Mouse (Mus musculus) ovary, adult 18-20 months (tissue): ENCODE measurements around the gene Oxtr.

Experiments used
- DNase-seq: peaks from one replicate; pipeline ENCODE4 v3.0.0; 2022; ENCODE audit warnings: low spot score, mixed read lengths

Gene Oxtr

DNA sequence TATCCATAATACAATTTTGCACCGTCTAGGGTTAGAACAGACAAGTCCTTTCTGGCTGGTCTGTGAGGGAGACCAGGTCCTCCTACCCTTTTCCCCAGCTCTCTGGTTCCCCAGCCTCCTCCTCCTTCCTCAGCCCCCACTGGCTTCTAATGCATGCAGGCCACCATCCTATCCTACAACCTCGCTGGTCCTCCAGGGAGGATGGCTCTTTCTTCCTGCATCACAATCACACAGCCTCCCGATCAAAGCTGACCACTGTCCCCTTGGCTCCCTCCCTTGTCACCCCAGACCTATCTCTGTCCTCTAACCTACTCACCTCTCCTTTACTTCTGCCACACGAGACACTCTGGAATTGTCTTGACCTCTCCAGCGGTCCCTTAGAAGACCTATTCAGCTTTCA, 1.8 kb downstream of the Oxtr start:
- DNase-seq = no peak

- DNase-seq = no peak
Observed at GRCm38 (mm10) chr6:112484316-112484715, 5.4 kb downstream of the Oxtr start.

- no peak for DNase-seq
Observed at GRCm38 (mm10) chr6:112479861-112480260, 9.9 kb downstream of the Oxtr start.

- no peak for DNase-seq
Observed at GRCm38 (mm10) chr6:112471644-112472043, 18.1 kb downstream of the Oxtr start.

DNA sequence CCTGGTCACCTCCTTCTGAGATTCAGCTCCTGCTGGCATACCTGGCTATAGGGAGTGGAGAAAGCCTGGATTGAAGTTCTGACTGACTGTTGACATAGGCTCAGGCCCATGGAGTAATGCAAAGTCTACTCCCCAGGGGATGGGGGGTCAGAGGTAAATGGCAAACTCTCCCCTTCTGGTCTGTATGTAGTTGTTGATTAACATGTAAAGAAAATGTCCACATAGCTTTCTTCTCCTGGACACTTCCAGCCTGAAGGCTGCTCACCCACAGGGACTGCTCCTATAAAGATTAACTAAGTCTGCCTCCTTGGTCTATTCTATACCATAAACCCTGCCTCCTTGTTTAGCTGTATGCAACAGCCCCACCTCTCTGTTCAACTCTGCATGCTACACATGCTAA, 23.7 kb downstream of the Oxtr start:
- no peak for DNase-seq

GRCm38 (mm10) chr6:112465441-112465840, 24.3 kb downstream of the Oxtr start:
- no peak for DNase-seq

GRCm38 (mm10) chr6:112463331-112463730, 26.4 kb downstream of the Oxtr start:
- no peak for DNase-seq

GRCm38 (mm10) chr6:112461459-112461858, 28.3 kb downstream of the Oxtr start:
- DNase-seq = no peak

- no peak for DNase-seq
Observed at GRCm38 (mm10) chr6:112459341-112459749, 30.4 kb downstream of the Oxtr start, which contains the start of gene Cav3. Gene Cav3 (plus strand): TSS chr6:112459505.

DNA sequence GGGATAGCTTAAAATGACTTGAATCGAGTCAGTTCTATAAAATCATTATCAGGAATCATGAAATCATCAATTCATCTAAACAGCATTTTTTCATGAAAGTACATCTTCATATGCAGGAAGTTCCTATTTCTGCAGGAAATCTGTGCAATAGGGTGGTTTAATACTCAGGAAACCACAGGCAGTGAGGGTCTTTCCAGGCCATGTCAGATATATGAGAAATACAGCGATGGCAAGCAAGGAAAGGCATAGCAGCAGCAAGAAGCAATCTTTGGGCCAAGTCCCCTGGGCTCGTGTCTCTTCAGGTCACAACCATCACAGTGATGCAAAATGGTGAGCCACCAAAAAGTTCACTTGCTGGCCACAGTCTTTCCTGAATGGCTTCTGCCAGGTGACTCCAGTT, 44.1 kb downstream of the Oxtr start:
- DNase-seq = no peak

DNA sequence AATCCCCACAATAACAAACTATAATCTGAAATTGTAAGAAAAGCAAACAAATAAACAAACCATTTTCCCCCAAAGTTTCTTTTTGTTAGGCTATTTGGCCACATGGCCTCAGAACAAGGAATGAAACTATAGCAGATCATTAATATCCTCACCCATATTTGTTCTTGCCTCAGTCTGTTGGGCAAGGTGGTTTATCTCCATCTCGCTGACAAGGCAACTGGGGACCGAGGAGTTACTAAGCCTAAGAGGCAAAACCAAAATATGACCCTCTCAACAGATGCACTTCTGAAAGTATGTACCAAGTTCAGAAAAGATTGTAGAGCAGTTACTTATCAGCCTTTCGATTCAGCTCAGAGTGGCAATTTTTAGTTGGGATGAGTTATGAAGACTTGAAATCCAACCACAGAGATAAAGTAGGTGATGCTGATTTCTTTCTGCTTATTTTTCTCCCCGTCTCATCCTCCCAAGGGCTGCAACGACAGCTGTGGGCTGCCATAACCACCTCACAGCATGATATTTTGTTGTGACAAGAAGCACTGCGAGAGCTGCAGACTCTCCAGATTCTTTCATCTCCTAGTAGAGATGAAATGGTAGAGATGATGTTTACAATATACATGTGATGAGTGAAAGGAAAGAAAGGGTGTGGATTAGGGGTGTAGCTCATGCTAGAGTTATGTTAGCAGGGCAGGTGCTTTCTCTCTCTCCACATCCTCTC, 63.6 kb downstream of the Oxtr start:
- DNase-seq = no peak

DNA sequence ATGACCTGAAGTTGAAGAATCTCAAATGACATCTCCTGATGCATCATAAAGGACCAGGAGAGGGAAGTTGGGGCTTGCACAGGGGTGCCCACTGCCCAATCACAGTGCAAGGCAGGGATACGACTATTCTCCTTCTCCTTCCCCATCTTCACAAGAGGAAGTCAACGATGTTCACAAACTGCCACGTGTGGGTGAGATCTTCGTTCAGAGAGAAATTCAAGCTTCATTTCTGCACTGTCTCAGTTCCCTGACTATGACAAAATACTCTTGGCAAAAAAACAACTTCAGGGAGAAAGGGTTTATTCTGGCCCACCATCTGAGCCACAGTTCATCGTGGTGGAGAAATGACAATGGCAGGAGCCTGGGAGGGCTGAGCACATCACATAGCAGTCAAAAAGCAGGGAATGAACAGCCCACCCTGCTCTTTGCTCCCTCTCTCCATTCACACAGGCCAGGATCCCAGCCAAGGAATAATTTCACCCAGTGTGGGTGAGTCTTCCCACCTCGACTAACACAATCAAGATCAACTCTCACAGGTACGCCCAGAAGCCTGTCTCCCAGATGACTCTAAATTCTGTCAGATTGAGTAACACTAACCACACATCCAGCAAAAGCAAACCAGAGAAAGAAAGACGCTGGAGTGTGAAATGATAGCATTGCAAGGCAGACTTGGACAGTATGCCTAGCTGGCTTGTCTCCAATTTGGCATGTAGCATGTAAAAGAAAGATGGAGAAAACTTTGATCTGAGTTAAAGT, 65.8 kb downstream of the Oxtr start:
- no peak for DNase-seq
